Mouse (Mus musculus): ENCODE results near the gene Foxa2.

DNA sequence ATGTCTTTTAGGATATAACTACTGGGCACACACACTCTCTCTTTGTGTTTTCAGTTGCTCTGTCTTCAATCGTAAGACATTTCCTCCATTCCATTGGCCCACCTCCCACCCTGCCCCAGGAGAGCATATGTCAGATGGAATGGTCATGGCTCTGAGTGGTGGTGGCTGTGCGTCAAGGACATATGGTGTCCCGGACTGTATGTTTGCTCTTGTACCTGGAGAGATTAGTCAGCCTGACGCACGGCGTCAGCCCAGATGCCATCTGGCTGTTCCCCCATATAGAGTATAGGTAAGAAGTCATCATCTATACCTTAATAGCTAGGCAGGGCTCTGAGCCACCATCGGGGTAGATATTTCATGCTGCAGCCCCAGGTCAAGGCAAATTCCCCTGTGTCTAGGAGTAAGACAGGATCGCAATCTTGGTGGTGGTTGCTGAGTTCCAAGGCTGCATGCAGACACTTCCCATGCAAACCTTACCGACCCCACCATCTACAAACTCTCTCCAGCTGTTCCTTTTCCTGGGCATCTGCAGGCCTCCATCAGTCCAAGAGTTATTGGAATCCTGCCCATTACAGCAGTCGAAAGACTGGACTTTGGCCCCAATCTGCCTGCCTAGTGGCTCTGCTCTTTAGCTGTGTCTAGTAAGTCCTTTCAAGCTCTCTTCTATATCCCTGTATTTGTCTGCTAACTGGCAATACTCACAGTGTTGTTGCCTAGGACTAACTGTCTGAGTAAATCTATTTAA, 53.7 kb downstream of the Foxa2 start:
- TF ChIP-seq POLR2A (IDR thresholded peaks at IDR 0.05; ENCODE audit: insufficient read depth, low read length) (no peak), CTCF (IDR thresholded peaks at IDR 0.05; ENCODE audit: low read depth, low read length) (no peak), EP300 (IDR thresholded peaks at IDR 0.05; ENCODE audit: insufficient read depth, low read depth, low read length) (no peak)
